In the genomic region with DNA sequence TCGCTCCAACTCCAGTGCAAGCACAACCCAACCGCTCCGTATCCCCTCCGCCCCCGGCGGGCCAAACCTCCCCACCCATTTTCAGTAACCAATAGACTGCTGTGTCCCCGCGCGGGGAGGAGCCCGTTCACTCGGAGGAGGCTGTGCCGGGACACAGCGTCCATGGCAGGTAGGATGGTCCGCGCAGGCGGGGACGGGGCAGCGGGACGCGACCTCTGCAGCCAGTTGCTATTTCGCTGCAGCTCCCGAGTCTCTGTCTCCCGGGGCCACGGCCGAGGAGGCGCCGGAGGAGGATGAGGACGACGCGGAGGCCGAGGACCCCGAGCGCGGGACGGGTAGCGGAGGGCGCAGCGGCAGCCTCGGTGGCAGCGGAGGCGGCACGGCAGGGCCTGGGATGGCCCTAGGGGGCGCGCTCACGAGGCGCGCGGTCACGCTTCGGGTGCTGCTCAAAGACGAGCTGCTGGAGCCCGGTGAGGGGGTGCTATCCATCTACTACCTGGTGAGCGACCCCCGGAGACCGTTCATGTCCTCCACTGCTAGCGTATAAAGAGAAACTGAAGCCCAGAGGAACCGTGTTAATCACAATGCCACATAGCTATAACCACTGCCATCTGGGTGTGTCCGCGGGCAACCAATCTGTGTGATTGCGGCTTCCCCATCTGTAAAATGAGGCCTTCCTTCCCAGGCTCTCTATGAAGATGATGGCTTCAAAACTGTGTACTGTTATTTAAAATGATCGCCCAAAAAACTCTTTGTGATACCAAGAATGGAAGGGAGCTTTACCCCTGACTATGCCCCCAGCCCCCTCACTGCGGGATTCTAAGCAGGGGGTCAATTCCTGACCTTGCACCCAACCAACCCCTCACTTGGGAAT, we compare ENCODE assay signal across 1 mouse cellular context.
TF ChIP-seq lines count a peak whose summit lies in the region.

No protein-coding gene starts in this region.

TF ChIP-seq in CH12.LX, 34 proteins besides CTCF, POLR2A, EP300 and RAD21:
- TF ChIP-seq E2F4 (IDR thresholded peaks at IDR 0.05; ENCODE audit: insufficient replicate concordance, low read depth, low read length) (no peak), NRF1 (IDR thresholded peaks at IDR 0.05; ENCODE audit: low read depth, low read length) (0 out of 2 replicates have a peak, but pooled peaks have one; percentile 46), SMC3 (IDR thresholded peaks at IDR 0.05; ENCODE audit: low read depth, low read length) (no peak), UBTF (IDR thresholded peaks at IDR 0.05; ENCODE audit: low read depth, low read length) (0 out of 2 replicates have a peak, but pooled peaks have one; percentile 44), MXI1 (IDR thresholded peaks at IDR 0.05; ENCODE audit: low read depth, low read length) (peak; percentile 67; the same call in 1 of the 2 replicates), KAT2A (IDR thresholded peaks at IDR 0.05; ENCODE audit: insufficient replicate concordance, low read length) (no peak), ZC3H11A (IDR thresholded peaks at IDR 0.05; ENCODE audit: low read depth, low read length) (no peak), ELF1 (IDR thresholded peaks at IDR 0.05; ENCODE audit: low read depth, low read length) (no peak), NELFE (IDR thresholded peaks at IDR 0.05; ENCODE audit: low read depth, low read length) (peak; percentile 83), TBP (conservative IDR thresholded peaks at IDR 0.05; ENCODE audit: low read depth, low read length) (0 out of 2 replicates have a peak, but pooled peaks have one; percentile 27), MAFK (IDR thresholded peaks at IDR 0.05; ENCODE audit: insufficient replicate concordance, low read length) (no peak), USF2 (conservative IDR thresholded peaks at IDR 0.05; ENCODE audit: low read depth, low read length) (no peak), CHD1 (IDR thresholded peaks at IDR 0.05; ENCODE audit: low read depth, low read length) (no peak), CHD2 (IDR thresholded peaks at IDR 0.05; ENCODE audit: low read length) (no peak), POLR2AphosphoS2 (IDR thresholded peaks at IDR 0.05; ENCODE audit: low read depth, low read length) (no peak), SIN3A (IDR thresholded peaks at IDR 0.05; ENCODE audit: low read length) (no peak), HCFC1 (IDR thresholded peaks at IDR 0.05; ENCODE audit: low read depth, low read length) (no peak; the same call in 1 of the 2 replicates), PAX5 (IDR thresholded peaks at IDR 0.05; ENCODE audit: low read length) (no peak), ZNF384 (IDR thresholded peaks at IDR 0.05; ENCODE audit: low read depth, low read length) (no peak), USF1 (IDR thresholded peaks at IDR 0.05; ENCODE audit: low read depth, low read length) (no peak), MEF2A (IDR thresholded peaks at IDR 0.05; ENCODE audit: borderline replicate concordance, low read depth, low read length) (no peak; the same call in 1 of the 2 replicates), RCOR1 (conservative IDR thresholded peaks at IDR 0.05; ENCODE audit: low read depth, low read length) (no peak; the same call in 1 of the 2 replicates), BHLHE40 (IDR thresholded peaks at IDR 0.05; ENCODE audit: low read depth, low read length) (peak; percentile 36; the same call in 1 of the 2 replicates), ETS1 (conservative IDR thresholded peaks at IDR 0.05; ENCODE audit: low read depth, low read length) (no peak), IRF4 (IDR thresholded peaks at IDR 0.05; ENCODE audit: low read depth, low read length) (peak; percentile 16; the same call in 1 of the 2 replicates), TCF12 (IDR thresholded peaks at IDR 0.05; ENCODE audit: low read depth, low read length) (peak; percentile 27; the same call in 1 of the 2 replicates), MAX (IDR thresholded peaks at IDR 0.05; ENCODE audit: low read length) (0 out of 2 replicates have a peak, but pooled peaks have one; percentile 34), MYC (IDR thresholded peaks at IDR 0.05; ENCODE audit: low read depth, low read length) (0 out of 2 replicates have a peak, but pooled peaks have one; percentile 2), MAZ (IDR thresholded peaks at IDR 0.05; ENCODE audit: low read depth, low read length) (peak; percentile 57), JUND (conservative IDR thresholded peaks at IDR 0.05; ENCODE audit: low read depth, low read length) (no peak), ZKSCAN1 (IDR thresholded peaks at IDR 0.05; ENCODE audit: borderline replicate concordance, low read depth, low read length) (no peak), ZMIZ1 (IDR thresholded peaks at IDR 0.05; ENCODE audit: low read depth, low read length) (peak; percentile 42), JUN (IDR thresholded peaks at IDR 0.05; ENCODE audit: insufficient read depth, low read depth, low read length) (no peak), GABPA (IDR thresholded peaks at IDR 0.05; ENCODE audit: insufficient replicate concordance, low read depth, low read length) (no peak)
TF ChIP-seq in CH12.LX: peak in this region for 12.
